Mouse (Mus musculus) splenic B cell, adult 2 months (primary cell): Measurements from ENCODE around the gene Dhrs7.

Experiments used
- DNase-seq: peaks from one replicate; pipeline ENCODE4 v3.0.0-alpha.2; 2011; ENCODE audit warnings: low read depth, low spot score
- H3K27me3 ChIP-seq: 2 replicates; pipeline ENCODE4 v1.6.1; 2012; ENCODE audit warnings: mild to moderate bottlenecking, low read length, moderate library complexity, mixed read lengths; ENCODE audit not compliant: control insufficient read depth, poor library complexity, insufficient read depth, severe bottlenecking
- H3K36me3 ChIP-seq: 2 replicates; pipeline ENCODE4 v1.6.1; 2012; ENCODE audit warnings: mild to moderate bottlenecking, low read length, moderate library complexity, mixed read lengths; ENCODE audit not compliant: control insufficient read depth, poor library complexity, insufficient read depth, severe bottlenecking

Gene Dhrs7

DNA sequence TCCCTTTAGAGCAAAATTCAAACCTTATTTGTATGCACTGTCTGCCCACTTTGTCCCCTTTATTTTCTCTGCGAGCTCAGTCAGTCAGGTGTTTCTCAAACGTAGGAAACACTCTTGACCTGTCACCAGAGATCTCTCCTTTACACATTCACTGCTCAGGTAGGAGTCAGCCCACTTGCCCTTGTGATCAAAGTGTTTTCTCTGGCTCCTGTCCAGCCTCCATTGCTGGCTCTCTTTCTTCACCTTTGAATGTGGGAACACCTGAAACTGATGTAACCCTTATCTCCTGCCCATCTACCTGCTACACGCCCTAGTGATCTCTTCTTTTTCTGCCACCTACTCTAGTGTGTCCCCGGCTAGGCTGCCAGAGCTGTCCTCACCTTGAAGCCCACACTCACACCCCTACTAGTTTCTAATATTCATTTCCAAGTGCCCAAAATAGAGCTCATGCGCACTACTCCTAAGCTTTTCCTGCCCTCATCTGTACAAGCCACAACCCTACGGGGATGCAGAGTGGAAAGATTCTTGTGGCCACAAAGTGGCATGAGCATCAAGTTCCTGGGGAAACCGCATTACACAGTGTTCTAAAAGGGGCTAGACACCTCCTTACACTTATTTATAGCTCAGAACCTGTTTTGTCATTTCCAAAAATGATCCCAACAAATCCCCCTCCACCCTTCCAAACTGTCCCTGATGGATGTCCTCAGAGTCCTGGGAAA is 9.5 kb upstream of the Dhrs7 start:
- DNase-seq: no peak
- no peaks in the 10 kb centered on the region for H3K27me3 ChIP-seq
- no peaks in the 10 kb centered on the region for H3K36me3 ChIP-seq

DNA sequence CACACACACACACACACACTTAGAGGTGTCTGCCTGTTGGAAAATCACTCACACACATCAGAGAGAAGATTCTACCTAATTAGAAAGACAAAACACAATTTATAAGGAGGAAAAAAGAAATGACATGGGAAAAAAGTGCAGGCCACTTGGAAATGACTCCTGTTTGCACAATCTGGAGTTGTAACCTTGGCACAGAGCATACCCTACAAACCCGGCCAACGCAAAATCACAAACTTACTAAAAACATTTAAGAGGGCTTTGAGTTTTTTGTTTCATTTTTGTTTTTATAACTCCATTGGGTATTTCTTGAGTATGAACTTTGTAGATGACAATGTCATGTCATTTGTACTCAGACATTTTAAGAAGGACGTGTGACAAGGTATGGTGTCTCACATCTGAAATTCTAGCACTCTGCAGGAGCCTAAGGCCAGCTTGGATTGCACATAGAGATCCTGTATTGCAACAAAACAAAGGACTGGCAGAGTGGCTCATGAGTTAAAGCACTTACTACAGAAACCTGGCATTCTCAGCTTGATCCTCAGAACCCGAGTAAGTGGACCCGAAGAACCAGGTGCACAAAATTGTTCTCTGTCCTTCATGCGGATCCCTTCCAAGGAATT is 6.9 kb upstream of the Dhrs7 start:
- Histone ChIP-seq H3K36me3 (no peaks in the 10 kb centered on the region), H3K27me3 (no peaks in the 10 kb centered on the region)
- DNase-seq: no peak

DNA sequence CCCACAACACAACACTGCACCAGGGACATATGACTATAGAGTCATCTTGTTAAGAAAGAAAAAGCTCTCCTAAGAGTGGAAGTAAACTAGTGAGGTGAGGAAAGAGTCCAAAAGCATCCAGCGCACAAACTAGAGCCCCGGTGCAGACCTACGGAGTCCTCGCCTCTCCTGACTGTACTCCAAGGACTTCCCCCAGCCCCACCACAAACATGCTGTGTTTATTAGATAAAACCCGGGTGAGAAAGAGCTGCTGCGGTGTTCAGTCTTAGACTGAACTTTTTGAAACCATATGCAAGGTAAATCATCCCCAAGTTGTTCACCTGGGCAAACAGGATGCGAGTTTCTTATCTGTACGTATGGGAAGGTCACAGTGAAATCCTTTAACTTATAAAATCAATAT is 6.2 kb upstream of the Dhrs7 start:
- Histone ChIP-seq H3K27me3 (no peaks in the 10 kb centered on the region), H3K36me3 (no peaks in the 10 kb centered on the region)
- DNase-seq: no peak

DNA sequence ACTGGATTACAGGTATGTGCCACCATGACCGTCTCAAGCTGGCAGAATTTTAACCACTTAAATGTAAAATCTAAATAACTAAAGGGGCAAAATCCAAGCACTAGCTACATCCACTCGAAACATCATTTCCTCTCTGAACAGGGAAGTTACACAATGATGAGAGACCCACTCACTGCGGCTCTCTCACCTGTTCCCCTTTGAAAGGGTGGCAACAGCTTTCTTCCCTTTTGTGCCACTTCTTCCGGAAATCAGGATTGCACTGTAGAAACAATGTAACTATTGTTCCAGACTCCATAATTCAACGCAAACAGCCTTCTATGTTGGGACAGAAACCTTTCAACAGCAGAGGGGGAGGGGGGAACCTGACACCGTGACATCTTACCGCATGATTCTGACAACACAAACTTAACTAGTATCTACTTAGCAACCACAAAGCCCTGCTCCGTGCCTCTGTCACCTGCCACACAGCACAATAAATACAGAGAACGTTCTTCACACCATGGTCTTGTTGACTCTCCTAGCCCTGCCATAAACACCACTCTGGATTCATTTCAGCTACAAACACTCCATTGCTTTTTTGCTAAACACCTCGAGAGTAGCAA is 3.3 kb upstream of the Dhrs7 start:
- Histone ChIP-seq H3K27me3 (no peaks in the 10 kb centered on the region), H3K36me3 (no peaks in the 10 kb centered on the region)
- DNase-seq: no peak

DNA sequence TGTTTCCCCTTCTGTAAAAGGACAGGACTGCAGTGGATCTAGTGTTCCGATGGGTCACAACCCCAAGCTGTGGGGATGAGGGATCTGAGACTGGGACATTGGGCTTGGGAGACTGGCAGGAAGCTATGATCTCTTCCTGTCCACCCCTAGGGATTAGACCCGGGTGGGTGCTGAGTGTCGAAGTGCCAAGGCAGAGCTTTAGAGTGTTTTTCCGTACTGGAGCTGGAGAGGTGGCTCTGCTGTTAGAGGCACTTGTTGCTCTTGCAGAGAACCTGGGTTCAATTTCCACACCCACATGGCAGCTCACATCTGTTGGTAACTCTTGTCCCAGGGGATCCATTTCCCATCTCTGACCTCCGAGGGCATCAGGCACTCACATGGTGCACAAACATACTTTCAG is 1.3 kb upstream of the Dhrs7 start:
- no peaks in the 10 kb centered on the region for H3K27me3 ChIP-seq
- H3K36me3 ChIP-seq: no peaks in the 10 kb centered on the region
- no peak for DNase-seq

DNA sequence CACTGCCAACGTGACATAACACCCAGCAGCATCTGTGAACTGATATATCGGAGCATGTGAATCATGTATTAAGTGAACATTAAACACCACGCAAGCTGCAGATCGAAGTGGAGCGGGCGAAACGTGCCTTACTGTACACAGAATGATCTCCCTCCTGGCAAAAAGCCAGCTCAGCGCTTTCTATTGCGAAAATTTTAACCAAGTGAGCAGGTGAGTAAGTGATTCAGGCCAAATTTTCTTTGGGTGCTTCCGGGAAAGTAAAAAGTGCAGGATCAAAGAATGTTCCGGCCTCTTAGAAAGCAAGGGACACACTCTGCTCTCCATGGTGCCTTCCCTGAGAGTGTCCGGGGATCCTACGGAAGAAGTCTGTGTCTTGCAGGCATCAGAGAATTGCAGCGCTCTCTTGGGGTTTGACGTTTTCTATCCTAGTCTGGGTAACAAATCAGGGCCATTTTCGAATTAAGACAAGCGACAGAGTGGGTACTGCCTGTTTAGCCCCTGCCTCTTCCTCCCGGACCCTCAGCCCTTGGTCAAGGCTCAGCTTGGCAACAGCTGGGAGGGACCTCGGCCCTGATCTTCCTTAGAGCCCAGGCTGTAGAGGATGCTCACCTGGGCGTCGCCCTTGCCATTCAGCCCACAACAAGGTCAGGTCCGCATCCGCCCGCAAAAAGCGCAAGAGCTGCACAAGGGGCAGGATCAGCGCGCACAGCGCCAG is 532 bp downstream of the Dhrs7 start:
- DNase-seq: peak; percentile 18
- Histone ChIP-seq H3K36me3 (no peaks in the 10 kb centered on the region), H3K27me3 (no peaks in the 10 kb centered on the region)

DNA sequence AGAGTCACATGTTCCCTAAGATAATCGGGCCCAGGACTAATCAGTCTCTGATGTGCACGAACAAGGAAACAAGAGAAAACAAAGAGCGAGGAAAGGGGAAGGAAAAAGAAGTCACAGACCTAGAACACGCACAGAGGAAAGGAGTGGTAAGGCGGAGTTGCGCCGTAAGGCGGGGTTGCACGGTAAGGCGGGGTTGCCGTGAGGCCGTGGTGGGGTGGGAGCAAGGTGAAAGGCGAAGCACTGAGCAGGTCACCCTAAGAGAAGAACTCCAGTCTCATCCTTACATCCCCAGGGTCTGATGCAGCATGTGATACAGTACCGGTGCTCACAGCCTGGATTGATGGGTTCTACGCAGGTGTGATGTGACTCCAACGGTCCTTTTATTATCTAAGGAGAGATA is 8.9 kb downstream of the Dhrs7 start:
- no peak for DNase-seq
- no peaks in the 10 kb centered on the region; the same call in 1 of the 2 replicates for H3K36me3 ChIP-seq

DNA sequence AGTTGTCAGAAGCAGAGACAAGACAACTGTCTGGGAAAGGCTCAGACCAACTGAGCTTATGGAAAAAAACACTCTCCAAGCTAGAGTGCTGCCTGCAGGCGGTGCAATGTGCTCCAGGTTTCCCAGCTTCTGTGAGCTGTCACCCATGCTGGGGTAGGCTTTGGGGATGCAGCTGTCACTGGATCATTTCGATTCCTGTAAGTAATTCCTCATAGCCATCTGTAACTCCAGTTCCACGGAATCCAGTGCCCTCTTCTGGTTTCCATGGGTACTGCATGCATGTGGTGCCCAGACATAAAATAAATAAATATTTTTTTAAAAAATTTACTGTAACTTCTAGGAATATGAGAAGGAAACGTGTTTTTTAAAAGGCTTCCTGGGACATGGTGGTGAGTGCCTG is 10.0 kb downstream of the Dhrs7 start:
- Histone ChIP-seq H3K27me3 (no peaks in the 10 kb centered on the region), H3K36me3 (no peaks in the 10 kb centered on the region; the same call in 1 of the 2 replicates)
- peak; percentile 39 for DNase-seq

More for the DNA sequence above, 8.9 kb downstream of the Dhrs7 start:
- H3K27me3 ChIP-seq: no peaks in the 10 kb centered on the region

DNA sequence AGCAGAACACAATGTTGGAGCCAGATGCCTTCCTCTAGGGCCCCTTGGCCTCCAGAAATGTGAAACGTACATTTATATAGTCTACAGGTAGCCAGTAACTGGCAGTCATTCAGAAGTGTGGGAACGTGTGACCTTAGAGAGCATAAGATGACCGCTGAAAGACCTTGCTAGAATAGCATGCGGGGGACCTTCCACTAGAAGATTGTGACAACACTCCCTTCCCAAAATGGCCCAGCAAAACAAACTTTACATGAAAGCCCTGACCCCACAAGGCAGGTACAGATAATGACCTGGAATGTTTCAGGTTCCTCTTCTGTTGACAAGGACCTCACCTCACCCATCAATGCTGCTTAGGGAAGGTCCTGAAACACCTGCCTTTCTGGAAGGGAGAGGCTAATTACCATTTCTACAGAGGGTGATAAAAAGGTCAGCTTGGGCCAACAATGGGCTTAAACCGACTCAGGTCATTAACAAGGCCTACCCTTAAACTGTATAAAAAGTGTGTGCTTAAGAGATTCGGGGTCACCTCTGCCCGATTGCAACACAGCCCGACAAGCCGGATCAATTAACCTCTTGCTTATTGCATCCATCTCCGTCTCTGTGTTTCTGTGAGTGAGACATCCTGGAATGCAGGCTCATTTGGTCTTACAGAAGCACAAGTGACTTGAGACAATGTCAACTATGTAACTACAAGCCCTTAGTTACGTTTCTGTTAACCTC is 14.9 kb downstream of the Dhrs7 start, which contains the start of gene Gm4756:
Gene Gm4756 (minus strand): TSS at position 51 of the 720 bp plus-strand sequence.
- DNase-seq: no peak
- Histone ChIP-seq H3K36me3 (no peaks in the 10 kb centered on the region), H3K27me3 (no peaks in the 10 kb centered on the region)

DNA sequence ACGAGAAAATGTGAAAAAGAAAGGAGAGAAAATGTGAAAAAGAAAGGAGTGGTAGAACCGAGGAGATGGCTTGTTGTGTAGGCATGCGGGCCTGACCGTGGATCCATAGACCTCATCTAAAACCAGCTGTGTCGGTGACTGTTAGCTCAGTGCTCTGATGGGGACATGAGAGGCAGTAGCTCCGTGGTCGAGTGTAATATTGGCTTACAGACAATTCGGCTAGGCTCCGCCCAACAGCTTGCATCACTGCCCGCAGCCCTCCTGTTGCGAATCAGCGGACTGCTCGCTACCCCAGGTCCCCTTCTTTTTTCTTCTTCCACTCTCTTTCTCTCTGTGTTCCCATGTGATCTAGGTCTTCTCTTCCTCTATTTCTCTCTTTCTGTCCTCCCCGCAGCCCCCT is 15.8 kb downstream of the Dhrs7 start:
- H3K36me3 ChIP-seq: no peaks in the 10 kb centered on the region
- H3K27me3 ChIP-seq: no peaks in the 10 kb centered on the region
- DNase-seq: no peak

DNA sequence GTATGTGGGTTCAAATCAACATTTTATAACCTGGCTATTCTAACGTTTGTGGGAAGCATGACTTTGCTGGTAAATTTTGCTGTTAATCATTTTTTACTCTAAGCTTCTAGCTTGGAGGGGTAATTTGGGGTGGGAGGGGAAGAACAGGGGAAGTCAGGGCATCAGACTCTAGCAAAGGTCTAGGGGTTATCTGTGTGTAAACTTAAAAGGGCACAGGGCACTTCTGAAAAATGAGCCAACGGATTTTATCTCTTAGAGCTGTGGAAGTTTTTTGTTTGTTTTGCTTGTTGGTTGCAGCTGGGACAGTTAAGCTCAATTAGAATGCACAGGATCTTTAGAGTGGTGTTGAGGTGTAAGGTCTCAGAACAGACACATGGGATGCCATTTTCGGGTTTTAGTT is 26.7 kb downstream of the Dhrs7 start:
- no peaks in the 10 kb centered on the region for H3K36me3 ChIP-seq
- no peak for DNase-seq
- no peaks in the 10 kb centered on the region for H3K27me3 ChIP-seq

DNA sequence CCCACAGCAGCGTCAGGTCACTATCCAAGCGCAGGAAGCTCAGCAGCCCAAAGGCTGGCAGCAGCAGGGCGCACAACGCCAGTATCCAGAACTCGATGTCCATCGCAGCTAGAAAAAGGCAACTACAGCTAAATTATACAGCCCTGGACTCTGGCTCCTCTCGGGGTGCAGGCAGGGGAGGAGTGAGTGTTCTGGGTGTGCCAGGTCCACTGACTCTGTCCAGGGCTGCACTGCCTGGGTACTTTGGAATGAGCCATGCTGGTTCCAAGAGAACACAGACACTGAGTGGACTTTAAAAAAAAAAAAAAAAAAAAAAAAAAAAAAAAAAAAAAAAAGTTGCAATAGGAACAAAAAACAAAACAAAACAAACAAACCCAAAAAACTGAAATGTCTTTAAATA is 36.0 kb downstream of the Dhrs7 start:
- Histone ChIP-seq H3K27me3 (no peaks in the 10 kb centered on the region), H3K36me3 (no peaks in the 10 kb centered on the region)
- no peak for DNase-seq

DNA sequence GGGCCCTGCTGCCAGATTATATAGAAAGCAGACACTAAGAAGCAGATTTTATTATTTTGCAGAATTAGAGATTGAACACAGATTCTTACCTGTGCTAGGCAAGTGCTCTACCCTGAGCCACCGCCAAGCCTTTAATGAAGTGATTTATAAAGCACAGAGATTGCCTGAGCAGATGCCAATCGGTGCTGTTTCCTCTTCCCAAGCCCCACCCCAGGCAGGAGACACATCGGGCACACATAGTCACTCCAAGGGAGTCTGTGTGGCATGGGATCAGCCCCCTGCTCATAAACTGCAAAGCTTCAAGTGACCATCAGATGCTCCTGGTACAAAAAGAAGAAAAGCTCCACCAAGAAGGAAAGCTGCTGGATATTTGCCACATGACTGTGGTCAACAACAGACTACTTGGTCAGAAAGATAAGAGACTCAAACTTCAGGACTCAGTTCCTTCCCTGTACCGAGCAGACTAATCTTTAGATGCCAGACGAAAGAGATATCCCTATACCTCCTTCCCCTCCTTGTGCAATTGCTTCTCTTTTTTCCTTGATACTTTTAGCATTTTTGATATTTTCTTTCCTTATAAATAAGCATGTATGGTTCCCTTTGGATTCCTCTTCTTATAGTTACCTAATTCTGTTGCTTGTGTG is 41.7 kb downstream of the Dhrs7 start:
- Histone ChIP-seq H3K36me3 (no peaks in the 10 kb centered on the region), H3K27me3 (no peaks in the 10 kb centered on the region)
- no peak for DNase-seq

DNA sequence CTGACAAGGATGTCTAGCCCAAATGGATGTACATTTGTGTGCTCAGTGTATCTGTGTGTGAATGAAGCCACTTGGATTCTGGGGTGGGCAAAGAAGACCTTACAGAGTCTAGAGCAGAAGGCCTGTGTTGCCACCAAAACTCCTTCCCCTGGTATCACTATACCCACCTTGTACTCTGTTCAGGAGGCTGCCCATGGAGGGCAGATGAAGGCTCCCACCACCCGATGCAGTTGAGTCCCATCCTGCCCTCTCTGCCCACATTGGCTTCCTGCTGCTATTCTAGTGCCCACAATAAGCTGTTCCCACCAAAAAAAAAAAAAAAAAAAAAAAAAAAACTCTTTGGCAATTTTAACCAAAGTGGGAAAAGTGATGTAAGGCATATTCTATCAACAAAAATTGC is 43.3 kb downstream of the Dhrs7 start:
- Histone ChIP-seq H3K36me3 (no peaks in the 10 kb centered on the region), H3K27me3 (no peaks in the 10 kb centered on the region)
- DNase-seq: no peak
